Mouse (Mus musculus): Measurements from ENCODE around the gene Ccni. TPM values are rescaled to one million over a fixed set of nuclear protein-coding genes. Genes with fewer than 3 reads are reported as not detected.
A peak's percentile ranks its signal among the peaks of the same experiment; 100 is the strongest.

The Ccni gene
- polyA plus RNA-seq, 1 experiment = 48.5 TPM

DNA sequence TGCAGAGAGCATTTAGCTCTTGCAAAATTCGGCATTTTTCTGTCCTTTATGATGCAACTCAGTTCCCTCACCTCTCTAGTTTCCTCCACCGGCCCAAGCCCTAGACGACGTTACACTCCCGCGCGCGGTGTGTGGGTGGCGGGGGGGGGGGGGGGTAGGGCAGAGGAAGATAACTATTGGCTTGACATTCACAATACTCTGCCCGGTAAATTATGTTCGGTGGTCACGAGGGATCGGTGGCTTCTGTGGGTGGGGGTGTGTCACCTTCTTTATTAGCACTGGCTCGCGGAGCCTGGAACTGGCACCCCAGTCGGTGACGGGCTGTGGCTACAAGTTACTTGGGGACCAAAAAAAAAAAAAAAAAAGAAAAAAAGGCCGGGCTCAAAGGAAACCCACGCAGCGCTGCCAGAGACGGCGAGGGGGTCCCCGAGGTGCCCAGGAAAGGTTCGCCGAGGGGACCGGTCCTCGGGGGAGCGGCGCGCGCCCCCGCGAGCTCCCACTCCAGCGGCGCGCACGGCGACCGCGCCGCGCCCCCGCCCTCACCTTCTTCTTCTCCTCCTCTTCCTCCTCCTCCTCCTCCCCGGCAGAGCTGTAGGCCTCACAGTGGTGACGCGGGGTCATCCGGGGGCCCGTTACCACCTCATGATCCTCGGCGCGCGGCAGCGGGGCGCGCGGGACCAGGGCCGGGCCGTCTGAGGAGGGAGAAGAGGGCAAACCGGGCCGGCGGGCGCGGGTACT is 755 bp downstream of the Ccni start:
- DNase-seq (ENCODE audit: low read depth in 1 of 2, low spot score in 2 of 2) = peak; percentile 45 to 58
- H3K36me3 ChIP-seq (ENCODE audit: control insufficient read depth, insufficient read depth, low read length) = peaks cover 7% of the 10 kb centered on the region
- no peak for TF ChIP-seq CTCF (IDR thresholded peaks at IDR 0.05; ENCODE audit: extremely low read depth, insufficient read depth, insufficient read length, insufficient replicate concordance)
- H3K27ac ChIP-seq (ENCODE audit: insufficient read depth, low read length) = peak overlapping the region; percentile 98
- peaks cover 6% of the 10 kb centered on the region; the same call in 1 of the 2 replicates for H3K4me1 ChIP-seq (ENCODE audit: control insufficient read depth, insufficient read depth, insufficient read length)
- no peaks in the 10 kb centered on the region for H3K27me3 ChIP-seq (ENCODE audit: control insufficient read depth, insufficient read depth, low read length)
- WGBS = under 1% methylated on average over 61 of the region's 63 CpGs
- H3K4me3 ChIP-seq (ENCODE audit: extremely low read depth, insufficient read depth, insufficient read length) = peak overlapping the region; percentile 83

- no peak overlapping the region for H3K4me3 ChIP-seq (ENCODE audit: extremely low read depth, insufficient read depth, insufficient read length)
- TF ChIP-seq POLR2A (IDR thresholded peaks at IDR 0.05; ENCODE audit: low read depth, low read length) (no peak), CTCF (IDR thresholded peaks at IDR 0.05; ENCODE audit: extremely low read depth, insufficient read depth, insufficient read length, insufficient replicate concordance) (no peak)
- no peak for DNase-seq (ENCODE audit: low read depth in 1 of 2, low spot score in 2 of 2)
Observed at GRCm38 (mm10) chr5:93201181-93201580, 5.1 kb downstream of the Ccni start.

GRCm38 (mm10) chr5:93198232-93198631 is 8.1 kb downstream of the Ccni start:
- Histone ChIP-seq H3K4me3 (ENCODE audit: extremely low read depth, insufficient read depth, insufficient read length) (no peak overlapping the region), H3K4me1 (ENCODE audit: control insufficient read depth, insufficient read depth, insufficient read length) (no peaks in the 10 kb centered on the region; the same call in 1 of the 2 replicates), H3K27me3 (ENCODE audit: control insufficient read depth, insufficient read depth, low read length) (no peaks in the 10 kb centered on the region), H3K27ac (ENCODE audit: insufficient read depth, low read length) (no peak overlapping the region), H3K36me3 (ENCODE audit: control insufficient read depth, insufficient read depth, low read length) (peaks cover 19% of the 10 kb centered on the region)
- no peak for DNase-seq (ENCODE audit: low read depth in 1 of 2, low spot score in 2 of 2)
- 76% methylated on average over 3 of the region's 3 CpGs for WGBS
- TF ChIP-seq CTCF (IDR thresholded peaks at IDR 0.05; ENCODE audit: extremely low read depth, insufficient read depth, insufficient read length, insufficient replicate concordance) = no peak
- TF ChIP-seq POLR2A (IDR thresholded peaks at IDR 0.05; ENCODE audit: low read depth, low read length) = no peak

More at GRCm38 (mm10) chr5:93201181-93201580, 5.1 kb downstream of the Ccni start:
- WGBS = 98% methylated on average over 1 of the region's 1 CpGs
- peaks cover 3% of the 10 kb centered on the region; the same call in 1 of the 2 replicates for H3K4me1 ChIP-seq (ENCODE audit: control insufficient read depth, insufficient read depth, insufficient read length)
- no peak overlapping the region for H3K27ac ChIP-seq (ENCODE audit: insufficient read depth, low read length)
- peaks cover 19% of the 10 kb centered on the region for H3K36me3 ChIP-seq (ENCODE audit: control insufficient read depth, insufficient read depth, low read length)
- no peaks in the 10 kb centered on the region for H3K27me3 ChIP-seq (ENCODE audit: control insufficient read depth, insufficient read depth, low read length)

DNA sequence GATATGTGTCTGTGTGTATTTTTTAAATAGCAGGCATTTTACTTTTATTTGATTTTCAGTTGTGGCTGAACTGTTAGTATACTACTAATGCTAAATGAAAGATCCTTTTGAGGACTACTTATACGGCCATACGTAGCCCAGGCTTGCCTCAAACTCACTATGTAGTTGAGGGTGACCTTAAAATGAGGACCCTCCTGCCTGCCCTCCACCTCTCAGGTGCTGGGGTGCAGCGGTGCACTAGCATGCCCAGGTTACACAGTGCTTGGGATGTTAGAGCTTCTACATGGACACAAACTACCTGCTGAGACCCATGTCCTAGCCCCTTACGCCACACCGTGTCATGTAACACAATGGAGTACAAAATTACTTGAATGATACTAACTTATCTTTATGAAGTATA is 15.9 kb downstream of the Ccni start:
- Histone ChIP-seq H3K4me1 (ENCODE audit: control insufficient read depth, insufficient read depth, insufficient read length) (no peaks in the 10 kb centered on the region), H3K36me3 (ENCODE audit: control insufficient read depth, insufficient read depth, low read length) (peaks cover 23% of the 10 kb centered on the region), H3K4me3 (ENCODE audit: extremely low read depth, insufficient read depth, insufficient read length) (no peak overlapping the region), H3K27me3 (ENCODE audit: control insufficient read depth, insufficient read depth, low read length) (no peaks in the 10 kb centered on the region), H3K27ac (ENCODE audit: insufficient read depth, low read length) (no peak overlapping the region)
- no peak for TF ChIP-seq CTCF (IDR thresholded peaks at IDR 0.05; ENCODE audit: extremely low read depth, insufficient read depth, insufficient read length, insufficient replicate concordance)
- TF ChIP-seq POLR2A (IDR thresholded peaks at IDR 0.05; ENCODE audit: low read depth, low read length) = no peak
- no peak for DNase-seq (ENCODE audit: low read depth in 1 of 2, low spot score in 2 of 2)
- WGBS = 98% methylated on average over 5 of the region's 5 CpGs

DNA sequence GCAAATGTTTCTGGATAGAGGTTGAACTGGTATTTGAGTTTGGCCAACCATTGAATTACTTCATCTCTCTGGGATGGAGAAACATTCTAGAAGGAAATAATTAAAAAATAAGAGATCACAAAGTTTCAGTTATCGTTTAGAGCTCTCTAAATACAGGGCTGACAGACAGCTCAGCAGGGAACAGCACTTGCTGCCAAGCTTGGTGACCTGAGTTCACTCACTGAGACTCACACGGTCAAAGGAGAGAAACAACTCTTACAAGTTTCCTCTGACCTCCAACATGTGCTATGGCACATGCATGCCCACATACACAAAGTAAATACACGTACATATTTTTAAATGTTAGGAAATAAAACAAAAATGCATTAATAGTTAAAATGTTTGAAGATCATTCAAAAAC is 16.7 kb downstream of the Ccni start:
- Histone ChIP-seq H3K27me3 (ENCODE audit: control insufficient read depth, insufficient read depth, low read length) (no peaks in the 10 kb centered on the region), H3K4me1 (ENCODE audit: control insufficient read depth, insufficient read depth, insufficient read length) (no peaks in the 10 kb centered on the region), H3K27ac (ENCODE audit: insufficient read depth, low read length) (no peak overlapping the region), H3K4me3 (ENCODE audit: extremely low read depth, insufficient read depth, insufficient read length) (no peak overlapping the region), H3K36me3 (ENCODE audit: control insufficient read depth, insufficient read depth, low read length) (peaks cover 25% of the 10 kb centered on the region)
- 86% methylated on average over 3 of the region's 3 CpGs for WGBS
- TF ChIP-seq POLR2A (IDR thresholded peaks at IDR 0.05; ENCODE audit: low read depth, low read length) (no peak), CTCF (IDR thresholded peaks at IDR 0.05; ENCODE audit: extremely low read depth, insufficient read depth, insufficient read length, insufficient replicate concordance) (no peak)
- DNase-seq (ENCODE audit: low read depth in 1 of 2, low spot score in 2 of 2) = no peak

GRCm38 (mm10) chr5:93184548-93184947 is 21.7 kb downstream of the Ccni start:
- no peak for DNase-seq (ENCODE audit: low read depth in 1 of 2, low spot score in 2 of 2)
- no peaks in the 10 kb centered on the region for H3K27me3 ChIP-seq (ENCODE audit: control insufficient read depth, insufficient read depth, low read length)
- TF ChIP-seq CTCF (IDR thresholded peaks at IDR 0.05; ENCODE audit: extremely low read depth, insufficient read depth, insufficient read length, insufficient replicate concordance) (no peak), POLR2A (IDR thresholded peaks at IDR 0.05; ENCODE audit: low read depth, low read length) (no peak)
- H3K4me1 ChIP-seq (ENCODE audit: control insufficient read depth, insufficient read depth, insufficient read length) = no peaks in the 10 kb centered on the region
- H3K36me3 ChIP-seq (ENCODE audit: control insufficient read depth, insufficient read depth, low read length) = peaks cover 29% of the 10 kb centered on the region
- H3K27ac ChIP-seq (ENCODE audit: insufficient read depth, low read length) = no peak overlapping the region
- no peak overlapping the region for H3K4me3 ChIP-seq (ENCODE audit: extremely low read depth, insufficient read depth, insufficient read length)
- 91% methylated on average over 6 of the region's 6 CpGs for WGBS

- Histone ChIP-seq H3K4me3 (ENCODE audit: extremely low read depth, insufficient read depth, insufficient read length) (no peak overlapping the region), H3K27me3 (ENCODE audit: control insufficient read depth, insufficient read depth, low read length) (no peaks in the 10 kb centered on the region), H3K36me3 (ENCODE audit: control insufficient read depth, insufficient read depth, low read length) (peaks cover 24% of the 10 kb centered on the region), H3K27ac (ENCODE audit: insufficient read depth, low read length) (no peak overlapping the region), H3K4me1 (ENCODE audit: control insufficient read depth, insufficient read depth, insufficient read length) (no peaks in the 10 kb centered on the region)
- DNase-seq (ENCODE audit: low read depth in 1 of 2, low spot score in 2 of 2) = no peak
- TF ChIP-seq POLR2A (IDR thresholded peaks at IDR 0.05; ENCODE audit: low read depth, low read length) (no peak), CTCF (IDR thresholded peaks at IDR 0.05; ENCODE audit: extremely low read depth, insufficient read depth, insufficient read length, insufficient replicate concordance) (no peak)
- WGBS = 91% methylated on average over 6 of the region's 6 CpGs
Observed at GRCm38 (mm10) chr5:93183311-93183710, 23.0 kb downstream of the Ccni start.

All from spleen, adult 2 months (tissue).